Mouse (Mus musculus) bone marrow macrophage, adult 2 months (primary cell): ENCODE measurements around the gene Sema4c.

Source experiments
- CTCF ChIP-seq: IDR thresholded peaks from 2 replicates; pipeline ENCODE4 v1.5.1; 2012; ENCODE audit warnings: low read depth, mild to moderate bottlenecking, low read length, moderate library complexity
- POLR2A ChIP-seq: IDR thresholded peaks from 2 replicates; pipeline ENCODE4 v1.6.1; 2012; ENCODE audit warnings: mild to moderate bottlenecking, low read depth, low read length, borderline replicate concordance

DNA sequence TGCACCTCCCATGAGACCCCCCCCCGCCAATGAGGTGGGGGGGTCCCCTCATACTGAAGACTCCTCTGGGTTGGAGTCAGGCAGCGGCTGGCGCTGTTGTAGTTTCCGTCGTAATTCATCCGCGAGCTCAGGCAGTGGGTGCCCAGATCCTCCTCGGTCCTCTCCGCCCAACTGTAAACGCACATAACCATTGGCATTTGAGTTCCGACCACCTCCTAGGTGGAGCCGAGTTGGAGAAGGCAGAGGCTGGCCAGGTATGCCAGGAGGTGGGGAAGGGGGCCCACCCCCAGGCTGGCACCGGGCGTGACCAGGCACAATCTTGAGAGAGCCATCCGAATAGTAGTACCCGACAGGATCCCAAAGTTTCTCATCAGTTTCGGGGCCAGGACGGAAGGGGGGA lies 8.7 kb downstream of the Sema4c start:
- TF ChIP-seq CTCF (no peak), POLR2A (no peak)
